Mouse (Mus musculus): ENCODE data around the gene Lbhd2.

DNA sequence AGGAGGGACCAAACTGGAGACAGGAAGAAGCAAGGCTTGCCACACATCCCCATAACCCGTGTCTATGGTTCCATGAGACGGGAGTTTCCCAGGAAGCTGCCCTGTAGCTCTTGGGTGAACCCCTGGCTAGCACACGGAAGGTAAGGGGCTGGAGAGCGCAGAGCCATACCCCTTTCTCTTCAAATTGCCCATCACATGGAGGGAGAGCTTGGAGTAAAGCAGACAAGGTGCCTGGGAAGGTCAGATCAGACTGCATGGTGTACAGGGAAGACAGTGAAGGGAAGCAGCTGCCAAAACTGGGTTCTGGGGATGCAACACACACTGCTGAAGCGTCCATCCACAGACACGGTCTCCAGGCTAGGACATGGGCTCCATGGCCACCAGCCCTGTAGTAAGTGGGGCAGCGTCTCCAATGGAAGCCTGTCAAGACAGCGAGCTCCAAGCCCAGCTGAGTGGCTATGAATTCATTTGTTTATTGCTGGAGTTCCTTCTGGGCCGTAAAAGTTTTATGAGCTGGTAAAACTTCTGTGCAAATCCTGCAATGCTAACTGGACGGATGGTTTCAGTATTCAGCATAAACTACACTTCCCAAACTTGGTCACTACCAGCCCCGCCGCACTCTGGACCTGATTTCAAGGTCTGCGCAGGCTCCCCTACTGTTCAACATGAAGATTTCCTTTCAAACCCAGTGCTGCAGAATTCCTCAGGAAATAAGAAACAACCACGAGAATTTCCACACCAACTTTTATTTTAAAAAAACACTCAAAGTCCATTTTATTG lies 45.1 kb upstream of the Lbhd2 start:
- no peak for TF ChIP-seq ZC3H11A (IDR thresholded peaks at IDR 0.05; ENCODE audit: borderline replicate concordance, low read depth, low read length)
- TF ChIP-seq CHD2 (IDR thresholded peaks at IDR 0.05; ENCODE audit: low read depth, low read length): no peak

Measured in ES-E14 (cell line).